Mouse (Mus musculus) urinary bladder, postnatal 25 days (tissue): ENCODE results near the gene Etfrf1.

Experiments used
- DNase-seq: peaks from one replicate; pipeline ENCODE4 v3.0.0; 2022; ENCODE audit warnings: low spot score

Gene Etfrf1

GRCm38 (mm10) chr6:145210816-145211338 is at the start of gene Etfrf1, which contains the start of gene Casc1:
Gene Etfrf1, plus strand, starts transcription at chr6:145211134.
Gene Casc1, minus strand, starts transcription at chr6:145211005.
- peak; percentile 97 for DNase-seq

GRCm38 (mm10) chr6:145171892-145172606 is 38.9 kb upstream of the Etfrf1 start:
- DNase-seq, result no peak

- DNase-seq, result peak; percentile 60
Observed at GRCm38 (mm10) chr6:145173781-145174191, 37.1 kb upstream of the Etfrf1 start.

GRCm38 (mm10) chr6:145175571-145175981 is 35.4 kb upstream of the Etfrf1 start:
- no peak for DNase-seq

GRCm38 (mm10) chr6:145176474-145176873 is 34.5 kb upstream of the Etfrf1 start:
- DNase-seq, result no peak

- DNase-seq, result peak; percentile 50
Observed at GRCm38 (mm10) chr6:145179665-145180064, 31.3 kb upstream of the Etfrf1 start.

GRCm38 (mm10) chr6:145182044-145182443 is 28.9 kb upstream of the Etfrf1 start:
- DNase-seq, result no peak

GRCm38 (mm10) chr6:145186096-145186495 is 24.8 kb upstream of the Etfrf1 start:
- DNase-seq, result no peak

- DNase-seq, result no peak
Observed at GRCm38 (mm10) chr6:145187093-145188088, 23.5 kb upstream of the Etfrf1 start.

GRCm38 (mm10) chr6:145193038-145193437 is 17.9 kb upstream of the Etfrf1 start:
- DNase-seq, result no peak

GRCm38 (mm10) chr6:145193446-145193845 is 17.5 kb upstream of the Etfrf1 start:
- no peak for DNase-seq

GRCm38 (mm10) chr6:145197949-145198686 is 12.8 kb upstream of the Etfrf1 start:
- no peak for DNase-seq

- no peak for DNase-seq
Observed at GRCm38 (mm10) chr6:145202432-145203125, 8.4 kb upstream of the Etfrf1 start.

- no peak for DNase-seq
Observed at GRCm38 (mm10) chr6:145204440-145204839, 6.5 kb upstream of the Etfrf1 start.

GRCm38 (mm10) chr6:145205142-145205541 is 5.8 kb upstream of the Etfrf1 start:
- no peak for DNase-seq

- DNase-seq, result no peak
Observed at GRCm38 (mm10) chr6:145210056-145210680, 766 bp upstream of the Etfrf1 start.

- no peak for DNase-seq
Observed at GRCm38 (mm10) chr6:145211376-145212305, 707 bp downstream of the Etfrf1 start.

GRCm38 (mm10) chr6:145213916-145214315 is 3.0 kb downstream of the Etfrf1 start:
- no peak for DNase-seq

- DNase-seq, result no peak
Observed at GRCm38 (mm10) chr6:145215826-145216225, 4.9 kb downstream of the Etfrf1 start.

- no peak for DNase-seq
Observed at GRCm38 (mm10) chr6:145224246-145224645, 13.3 kb downstream of the Etfrf1 start.
